Mouse (Mus musculus): ENCODE measurements around the gene Gm48552. TPM values are rescaled to one million over a fixed set of nuclear protein-coding genes. Genes with fewer than 3 reads are reported as not detected.
A peak's percentile ranks its signal among the peaks of the same experiment; 100 is the strongest.

Gene Gm48552
- polyA plus RNA-seq, 1 experiment from 2014 or later, result 2.7 TPM

DNA sequence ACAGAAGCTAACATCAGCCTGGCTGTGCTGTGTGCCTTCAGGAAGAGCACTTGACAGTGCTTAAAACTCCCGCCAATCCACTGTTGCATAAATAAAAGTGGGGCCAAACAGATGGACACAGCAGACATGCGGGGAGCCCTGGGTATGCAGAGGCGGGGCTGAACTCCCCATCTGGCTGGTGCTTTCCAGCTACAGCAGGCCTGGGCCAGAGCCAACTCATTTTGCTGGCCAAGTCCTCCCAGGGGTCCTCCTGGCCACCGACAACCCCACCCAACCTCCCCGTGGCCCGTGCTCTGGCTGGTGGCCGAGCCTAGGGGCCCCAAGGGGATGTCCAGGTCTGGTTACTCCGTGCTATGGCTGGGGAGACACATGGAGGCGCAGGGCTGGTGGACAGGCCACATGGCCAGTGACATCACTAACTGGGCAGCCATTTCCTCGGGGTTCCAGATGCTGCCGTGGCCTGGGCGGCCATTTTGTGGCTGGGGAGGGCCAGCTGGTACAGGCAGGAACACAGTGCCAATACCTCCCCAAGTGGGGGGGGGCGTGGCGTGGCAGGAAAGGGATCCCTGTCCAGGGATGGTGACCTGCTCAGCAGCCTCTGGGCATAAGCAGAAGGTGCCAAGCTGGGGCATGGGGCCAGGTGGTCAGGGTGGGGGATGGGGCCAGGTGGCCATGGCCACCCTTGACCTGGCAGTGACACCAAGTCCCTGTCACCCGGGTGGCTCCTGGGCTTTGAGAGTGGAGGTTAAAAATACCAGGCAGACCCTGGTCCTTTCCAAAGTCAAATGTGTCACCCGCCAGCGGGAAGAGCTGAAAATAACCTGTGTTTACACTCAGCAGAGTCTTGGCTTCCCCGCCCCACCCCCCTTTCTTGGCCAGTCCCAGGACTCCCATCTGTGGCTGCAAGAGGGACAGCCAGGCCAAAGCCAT is 22.9 kb downstream of the Gm48552 start:
- H3K9me3 ChIP-seq, result no peaks in the 10 kb centered on the region
- WGBS, result 42% methylated on average over 18 of the region's 18 CpGs
- peak overlapping the region; percentile 5; the same call in 1 of the 2 replicates for H3K4me2 ChIP-seq
- H3K27ac ChIP-seq (replicated peaks), result peak overlapping the region; percentile 75
- ATAC-seq (ENCODE audit: low FRiP score, low read depth), result 0 out of 2 replicates have a peak, but pooled peaks have one; percentile 7
- H3K36me3 ChIP-seq, result peaks cover 6% of the 10 kb centered on the region
- H3K4me3 ChIP-seq, result no peak overlapping the region
- H3K9ac ChIP-seq, result no peak overlapping the region
- H3K4me1 ChIP-seq (replicated peaks), result peaks cover 89% of the 10 kb centered on the region
- H3K27me3 ChIP-seq, result peaks cover 7% of the 10 kb centered on the region; the same call in 1 of the 2 replicates

DNA sequence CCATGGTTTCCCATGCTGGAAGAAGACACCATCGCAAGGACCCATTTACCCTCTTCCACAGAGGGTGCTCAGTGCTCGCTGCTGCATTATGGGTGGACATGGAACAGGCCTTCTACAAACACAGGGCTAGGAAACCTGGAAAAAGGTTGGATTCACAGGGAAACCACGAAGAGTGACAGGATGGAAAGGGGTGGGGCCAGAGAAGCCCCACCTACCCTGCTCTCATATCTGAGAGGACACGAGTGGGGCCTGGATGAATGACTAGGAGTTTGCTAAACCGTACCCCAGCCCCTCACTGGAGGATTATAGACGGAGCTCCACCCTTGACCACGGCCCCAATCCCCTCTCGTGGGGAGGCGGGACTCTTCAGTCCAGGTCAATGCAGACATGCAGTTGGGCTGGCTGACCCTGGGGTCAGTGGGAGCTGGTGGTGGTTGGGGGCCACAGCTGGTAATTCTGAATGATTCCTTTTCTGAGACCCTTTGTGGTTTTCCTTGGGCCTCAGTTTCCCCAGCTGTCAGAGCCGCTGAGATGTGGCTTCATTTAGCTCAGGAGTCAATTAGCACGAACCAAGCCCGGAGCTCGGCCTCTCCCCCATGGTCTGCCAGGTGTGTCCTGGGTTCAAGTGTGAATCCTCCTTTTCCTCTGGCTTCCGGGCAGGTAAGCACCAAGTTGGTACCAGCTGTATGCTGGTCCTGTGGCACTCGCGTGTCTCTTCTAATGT is 23.9 kb downstream of the Gm48552 start:
- H3K27me3 ChIP-seq, result peaks cover 5% of the 10 kb centered on the region; the same call in 1 of the 2 replicates
- H3K27ac ChIP-seq (replicated peaks), result peak overlapping the region; percentile 75
- H3K4me2 ChIP-seq, result no peak overlapping the region
- H3K4me1 ChIP-seq (replicated peaks), result peaks cover 89% of the 10 kb centered on the region
- H3K9ac ChIP-seq, result no peak overlapping the region
- no peaks in the 10 kb centered on the region for H3K9me3 ChIP-seq
- WGBS, result 77% methylated on average over 16 of the region's 16 CpGs
- H3K36me3 ChIP-seq, result no peaks in the 10 kb centered on the region
- ATAC-seq (ENCODE audit: low FRiP score, low read depth), result no peak
- H3K4me3 ChIP-seq, result no peak overlapping the region

DNA sequence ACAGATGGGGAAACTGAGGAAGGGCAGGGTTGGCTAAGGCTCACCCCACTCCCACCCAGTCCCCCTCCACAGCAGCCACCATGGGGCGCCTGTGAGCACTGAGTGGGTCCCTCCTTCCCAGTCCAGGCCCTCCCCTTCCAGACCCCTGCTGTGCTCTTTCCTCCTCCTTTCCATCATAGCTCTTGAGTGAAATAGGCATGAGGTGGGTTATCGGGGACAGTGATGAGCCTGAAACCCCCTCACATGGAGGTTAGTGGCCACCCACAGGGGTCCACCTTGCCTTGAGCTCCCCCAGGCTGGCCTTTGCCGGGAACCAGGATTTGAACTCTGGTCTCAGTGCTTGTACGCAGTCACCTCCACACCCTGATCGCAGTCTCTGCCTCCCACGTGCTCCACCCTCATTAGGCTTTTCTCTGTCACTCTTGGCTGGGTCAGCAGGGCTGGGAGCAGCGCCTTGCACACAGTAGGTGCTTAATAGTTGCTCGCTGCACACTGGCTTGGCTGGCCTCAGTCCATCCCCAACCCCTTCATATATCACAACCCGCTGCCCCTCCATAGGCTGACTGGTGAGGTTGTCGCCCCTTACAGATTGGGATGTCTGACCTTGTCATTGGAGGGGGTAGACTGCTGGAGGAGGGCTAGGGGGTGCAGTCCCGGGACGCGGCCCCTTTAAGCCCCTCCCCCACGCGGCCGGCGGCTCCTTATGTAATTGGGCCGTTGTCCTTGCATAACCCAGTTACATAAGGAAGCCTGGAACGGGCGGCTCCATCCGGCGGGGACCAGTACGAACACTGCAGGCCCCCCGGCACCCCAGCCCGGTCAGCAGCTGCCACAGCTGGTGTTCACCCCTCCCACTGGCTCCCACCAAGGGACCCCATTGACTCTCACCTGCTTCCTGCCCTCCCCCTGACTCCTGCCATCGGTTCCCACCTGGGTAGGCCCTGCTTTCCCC is 24.8 kb downstream of the Gm48552 start:
- Histone ChIP-seq H3K9me3 (no peaks in the 10 kb centered on the region), H3K4me3 (no peak overlapping the region), H3K27me3 (no peaks in the 10 kb centered on the region), H3K4me1 (replicated peaks) (peaks cover 89% of the 10 kb centered on the region), H3K4me2 (peak overlapping the region; percentile 31), H3K9ac (no peak overlapping the region), H3K27ac (replicated peaks) (peak overlapping the region; percentile 23), H3K36me3 (no peaks in the 10 kb centered on the region)
- ATAC-seq (ENCODE audit: low FRiP score, low read depth), result no peak
- WGBS, result 26% methylated on average over 26 of the region's 26 CpGs

DNA sequence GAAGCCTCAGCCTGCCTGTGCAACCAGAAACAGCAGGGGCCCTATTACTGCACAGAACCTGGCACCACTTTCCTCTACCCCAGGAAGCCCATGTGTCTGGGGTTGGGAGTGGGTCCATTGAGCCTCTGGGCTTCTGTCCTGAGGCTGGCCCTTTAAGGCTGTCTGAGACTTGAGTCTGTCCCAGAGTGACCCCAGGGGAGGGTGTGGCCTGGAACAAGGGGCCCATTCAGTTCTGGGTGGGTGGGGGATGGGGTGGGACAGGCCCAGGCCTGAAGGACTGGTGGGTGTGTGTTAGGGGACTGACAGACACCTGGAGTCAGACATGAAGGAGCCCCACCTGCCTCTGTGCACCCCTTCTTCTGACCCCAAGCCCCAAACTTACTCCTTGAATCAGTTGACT is 25.9 kb downstream of the Gm48552 start:
- H3K4me1 ChIP-seq (replicated peaks), result peaks cover 88% of the 10 kb centered on the region
- no peak overlapping the region for H3K4me2 ChIP-seq
- no peak for ATAC-seq (ENCODE audit: low FRiP score, low read depth)

DNA sequence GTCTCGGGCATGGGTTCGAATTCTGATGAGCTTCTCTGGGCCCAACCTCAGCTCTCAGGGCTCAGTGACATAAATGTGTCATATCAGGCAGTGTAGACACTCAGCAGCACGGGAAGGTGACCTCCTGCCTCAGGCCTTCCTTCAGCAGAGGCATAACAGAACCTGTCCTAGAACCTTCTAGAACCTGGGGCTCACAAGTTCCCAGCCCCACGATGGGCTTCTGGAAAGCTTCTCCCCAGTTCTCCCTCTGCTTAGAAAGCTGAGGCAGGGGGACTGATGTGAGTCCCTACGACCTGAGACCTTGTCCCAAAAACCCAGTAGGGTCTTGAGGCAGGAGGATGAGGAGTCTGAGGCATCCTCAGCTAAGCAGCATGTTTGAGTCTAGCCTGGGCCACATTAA is 26.3 kb downstream of the Gm48552 start:
- H3K27me3 ChIP-seq, result no peaks in the 10 kb centered on the region
- H3K4me3 ChIP-seq, result no peak overlapping the region
- H3K9ac ChIP-seq, result no peak overlapping the region
- 80% methylated on average over 5 of the region's 5 CpGs for WGBS
- peaks cover 84% of the 10 kb centered on the region for H3K4me1 ChIP-seq (replicated peaks)
- no peaks in the 10 kb centered on the region for H3K9me3 ChIP-seq
- no peaks in the 10 kb centered on the region for H3K36me3 ChIP-seq
- H3K27ac ChIP-seq (replicated peaks), result no peak overlapping the region
- no peak for ATAC-seq (ENCODE audit: low FRiP score, low read depth)
- H3K4me2 ChIP-seq, result no peak overlapping the region

More for the DNA sequence above, 25.9 kb downstream of the Gm48552 start:
- H3K9me3 ChIP-seq, result no peaks in the 10 kb centered on the region
- no peak overlapping the region for H3K27ac ChIP-seq (replicated peaks)
- H3K9ac ChIP-seq, result no peak overlapping the region
- no peaks in the 10 kb centered on the region for H3K27me3 ChIP-seq
- no peaks in the 10 kb centered on the region for H3K36me3 ChIP-seq
- no peak overlapping the region for H3K4me3 ChIP-seq

DNA sequence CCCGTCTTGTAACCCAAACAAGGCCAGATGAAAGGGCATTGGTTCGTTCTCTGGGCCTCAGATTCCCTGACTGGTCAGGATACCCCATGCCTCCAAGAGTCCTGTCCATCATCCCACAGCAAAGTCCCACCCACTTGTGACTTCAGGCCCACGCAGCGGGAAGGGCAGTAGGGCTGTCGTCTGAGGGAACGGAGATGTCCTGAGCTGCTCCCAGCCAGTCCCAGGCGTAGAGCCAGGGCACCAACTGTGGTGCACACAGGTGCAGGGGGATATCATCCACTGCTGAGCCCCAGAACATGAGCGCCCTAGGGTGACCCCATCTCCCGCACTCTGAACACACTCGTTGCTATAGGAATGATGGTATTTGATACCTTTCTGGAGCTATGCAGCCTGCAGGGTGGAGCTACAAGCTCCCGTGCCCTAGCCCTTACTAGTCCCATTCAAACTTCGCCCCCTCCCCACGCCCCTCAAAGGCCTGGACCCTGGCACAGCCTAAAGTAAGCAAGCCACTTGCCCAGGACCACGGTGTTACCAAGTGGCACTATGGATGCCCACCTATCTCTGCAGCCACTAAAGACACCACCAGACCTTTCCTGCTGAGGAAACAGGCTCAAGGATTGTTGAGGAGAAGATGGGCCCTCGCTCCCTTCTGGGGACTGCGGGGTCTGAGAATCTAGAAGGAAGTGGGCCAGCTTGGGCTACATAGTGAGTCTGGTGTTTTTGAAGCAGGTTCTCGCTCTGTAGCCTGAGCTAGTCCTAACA is 26.9 kb downstream of the Gm48552 start:
- no peak for ATAC-seq (ENCODE audit: low FRiP score, low read depth)
- Histone ChIP-seq H3K9ac (no peak overlapping the region), H3K36me3 (no peaks in the 10 kb centered on the region), H3K4me3 (no peak overlapping the region), H3K4me1 (replicated peaks) (peaks cover 78% of the 10 kb centered on the region), H3K9me3 (no peaks in the 10 kb centered on the region), H3K27ac (replicated peaks) (peak overlapping the region; percentile 71; the same call in 1 of the 2 replicates), H3K4me2 (no peak overlapping the region), H3K27me3 (no peaks in the 10 kb centered on the region)
- WGBS, result 64% methylated on average over 17 of the region's 17 CpGs

DNA sequence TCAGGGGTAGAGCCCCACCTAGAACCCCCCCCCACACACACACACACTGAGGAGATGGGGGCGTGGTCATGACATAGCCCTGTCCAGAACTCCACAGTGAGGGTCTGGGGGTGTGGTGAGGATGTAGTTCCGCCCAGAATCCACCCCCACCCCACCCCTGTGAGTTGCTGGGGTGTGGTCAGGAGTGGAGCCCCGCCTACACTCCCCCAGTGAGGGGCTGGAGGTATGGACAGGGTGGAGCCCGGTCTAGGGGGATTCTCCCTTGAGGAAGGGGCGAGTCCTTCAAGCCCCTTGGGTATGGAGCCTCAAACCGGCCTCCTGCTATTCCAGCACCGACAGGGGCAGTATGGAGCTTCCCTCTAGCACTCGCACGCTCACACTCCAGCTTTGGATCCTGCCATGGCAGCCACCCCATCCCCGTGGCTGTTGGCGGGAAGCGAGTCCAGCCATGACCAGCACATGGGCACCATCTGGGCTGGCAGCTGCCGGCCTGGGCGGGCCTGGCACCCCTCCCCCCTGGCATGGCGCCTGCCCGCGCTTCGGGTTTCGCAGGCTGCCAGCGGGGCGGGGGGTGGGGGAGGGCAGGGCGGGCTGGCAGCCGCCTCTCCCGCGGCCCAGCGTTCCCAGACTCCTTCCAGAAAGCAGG is 27.9 kb downstream of the Gm48552 start:
- Histone ChIP-seq H3K27ac (replicated peaks) (peak overlapping the region; percentile 71), H3K9ac (peak overlapping the region; percentile 2; the same call in 1 of the 2 replicates), H3K4me1 (replicated peaks) (peaks cover 68% of the 10 kb centered on the region), H3K4me2 (peak overlapping the region; percentile 49), H3K27me3 (no peaks in the 10 kb centered on the region), H3K4me3 (peak overlapping the region; percentile 20), H3K36me3 (no peaks in the 10 kb centered on the region), H3K9me3 (no peaks in the 10 kb centered on the region)
- 2% methylated on average over 26 of the region's 26 CpGs for WGBS
- peak; percentile 76 for ATAC-seq (ENCODE audit: low FRiP score, low read depth)

DNA sequence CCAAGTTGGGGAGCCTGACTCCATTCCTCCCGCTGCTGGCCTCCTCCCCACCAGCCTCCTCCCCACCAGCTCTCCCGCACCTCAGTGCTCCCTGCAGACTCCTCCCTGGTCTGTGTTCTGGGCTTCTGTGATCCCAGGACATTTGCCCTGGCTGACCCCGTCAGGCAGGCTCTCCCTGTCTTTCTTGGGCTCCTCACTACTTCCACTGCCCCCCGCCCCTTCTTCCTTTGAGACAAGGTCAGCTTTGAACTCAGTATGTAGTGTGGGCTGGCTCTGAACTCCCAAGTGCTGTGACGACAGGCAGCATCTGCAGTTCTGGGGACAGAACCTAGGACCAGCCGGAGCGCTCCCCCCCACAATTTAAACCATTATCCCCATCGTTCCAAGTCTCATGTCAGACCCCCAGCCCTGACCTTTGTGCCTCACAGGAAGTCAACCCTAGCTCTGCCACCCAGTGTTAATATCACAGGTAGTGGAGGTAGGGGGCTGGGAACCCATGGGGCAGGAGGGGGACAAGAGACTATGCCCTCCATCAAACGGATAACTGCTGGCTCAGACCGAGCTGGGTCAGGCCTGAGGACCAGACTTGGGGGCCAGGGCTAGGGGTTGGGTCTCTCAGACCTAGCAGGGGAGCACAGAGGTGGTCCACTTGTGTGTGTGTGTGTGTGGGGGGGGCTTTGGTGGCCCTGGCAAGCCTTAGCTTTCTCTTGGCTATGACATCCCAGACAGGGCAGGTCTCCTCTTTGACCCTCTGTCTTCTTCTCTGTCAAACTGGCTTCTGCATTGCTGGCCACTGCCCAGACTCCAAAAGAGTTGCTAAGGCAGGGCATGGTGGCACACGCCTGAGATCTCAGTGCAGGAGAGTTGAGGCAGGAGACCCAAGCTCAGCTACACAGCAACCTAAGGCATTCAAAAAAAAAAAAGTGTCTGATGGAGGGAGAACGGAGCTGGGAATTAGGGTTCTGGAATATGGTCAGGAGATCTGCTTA is 28.7 kb downstream of the Gm48552 start:
- Histone ChIP-seq H3K27ac (replicated peaks) (peak overlapping the region; percentile 71), H3K4me1 (replicated peaks) (peaks cover 61% of the 10 kb centered on the region), H3K36me3 (no peaks in the 10 kb centered on the region), H3K4me2 (peak overlapping the region; percentile 49), H3K9me3 (no peaks in the 10 kb centered on the region), H3K9ac (peak overlapping the region; percentile 2; the same call in 1 of the 2 replicates), H3K4me3 (peak overlapping the region; percentile 20), H3K27me3 (no peaks in the 10 kb centered on the region)
- 49% methylated on average over 12 of the region's 12 CpGs for WGBS
- no peak for ATAC-seq (ENCODE audit: low FRiP score, low read depth)

DNA sequence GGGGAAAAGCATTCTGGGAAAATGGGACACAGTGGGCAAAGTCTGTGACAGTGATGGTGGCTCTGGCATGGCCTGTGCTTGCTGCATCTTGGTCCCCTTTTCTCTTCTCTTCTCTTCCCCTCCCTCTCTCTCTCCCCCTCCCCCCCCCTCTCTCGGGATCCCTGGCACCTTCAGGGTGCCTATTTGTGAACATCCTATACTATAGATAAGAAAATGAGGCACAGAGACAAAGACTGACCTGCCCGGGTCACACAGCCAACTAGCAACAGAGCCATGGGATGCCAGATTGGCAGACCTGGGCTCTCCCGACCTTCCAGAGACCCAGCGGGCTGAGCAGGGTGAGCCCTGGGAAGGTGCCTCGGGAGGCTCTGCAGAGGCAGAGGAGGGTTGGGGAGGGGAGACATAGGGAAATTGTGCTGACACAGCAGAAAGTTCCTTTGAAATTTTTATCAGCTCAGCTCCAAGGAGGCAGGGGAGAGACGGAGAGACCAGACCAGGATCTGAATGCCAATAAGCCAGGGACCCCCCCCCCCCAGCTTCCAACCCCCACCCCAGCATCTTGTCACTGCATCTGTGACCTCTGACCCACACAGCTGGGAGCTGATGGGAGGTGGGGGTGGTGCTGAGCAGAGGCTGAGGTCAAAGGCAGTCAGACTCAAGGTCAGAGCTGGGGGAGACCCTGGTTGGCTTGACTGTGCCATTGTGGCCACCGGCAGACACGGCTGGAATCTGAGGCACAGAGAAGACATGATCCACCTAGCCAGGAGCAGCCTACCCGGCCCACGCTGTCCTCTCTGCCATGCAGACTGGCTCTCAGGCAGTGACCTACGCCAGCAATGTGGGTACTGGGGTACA is 29.6 kb downstream of the Gm48552 start:
- peaks cover 52% of the 10 kb centered on the region for H3K4me1 ChIP-seq (replicated peaks)
- H3K36me3 ChIP-seq, result no peaks in the 10 kb centered on the region
- H3K9me3 ChIP-seq, result no peaks in the 10 kb centered on the region
- no peak for ATAC-seq (ENCODE audit: low FRiP score, low read depth)
- WGBS, result 38% methylated on average over 11 of the region's 11 CpGs
- H3K4me2 ChIP-seq, result no peak overlapping the region
- no peak overlapping the region for H3K4me3 ChIP-seq
- H3K9ac ChIP-seq, result no peak overlapping the region
- H3K27me3 ChIP-seq, result no peaks in the 10 kb centered on the region
- peak overlapping the region; percentile 71; the same call in 1 of the 2 replicates for H3K27ac ChIP-seq (replicated peaks)

Data from hindbrain, embryonic 15.5 days (tissue).